Mouse (Mus musculus) brain, adult 2 months (tissue): ENCODE measurements around the gene Idh2.

Experiments
- DNase-seq: peaks from one replicate; pipeline ENCODE4 v3.0.0; 2011; ENCODE audit warnings: low read depth, low spot score

The Idh2 gene

DNA sequence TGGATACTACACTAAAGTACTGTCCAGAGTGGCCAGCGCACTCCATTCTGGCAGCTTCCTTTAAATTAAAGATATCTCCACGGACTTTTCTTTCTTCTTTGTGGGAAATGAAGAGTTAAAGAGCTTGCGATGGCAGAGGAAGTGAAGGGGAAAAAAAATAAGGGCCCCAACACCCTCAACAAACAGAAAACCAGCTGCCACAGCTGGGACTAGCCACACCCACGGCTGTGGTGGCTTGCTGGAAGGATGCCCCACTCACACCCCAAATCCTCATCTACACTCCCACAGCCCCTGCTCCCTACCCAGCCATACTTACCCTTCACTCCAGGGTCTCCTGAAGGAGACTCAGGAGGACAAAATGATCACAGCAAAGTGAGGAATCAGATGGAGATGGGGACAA, 7.9 kb upstream of the Idh2 start:
- no peak for DNase-seq

DNA sequence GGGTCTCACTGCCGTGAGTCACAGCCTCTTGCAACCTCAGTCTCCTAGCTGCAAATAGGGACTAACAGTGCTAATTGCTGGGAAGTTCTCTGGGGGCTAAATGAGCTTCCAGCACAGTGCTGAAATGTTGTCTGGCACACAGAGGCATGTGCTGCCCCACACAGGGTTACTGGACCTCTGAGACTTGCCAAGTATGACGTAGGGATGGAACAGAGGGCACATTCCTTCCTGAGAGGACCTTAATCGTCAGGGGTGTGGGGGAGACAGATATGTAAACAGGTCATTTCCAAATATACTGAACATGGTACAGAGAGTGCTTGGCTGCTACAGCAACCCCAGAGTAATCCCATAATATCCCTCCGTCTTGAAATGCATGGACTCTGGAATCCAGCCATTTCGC, 5.9 kb upstream of the Idh2 start:
- no peak for DNase-seq

DNA sequence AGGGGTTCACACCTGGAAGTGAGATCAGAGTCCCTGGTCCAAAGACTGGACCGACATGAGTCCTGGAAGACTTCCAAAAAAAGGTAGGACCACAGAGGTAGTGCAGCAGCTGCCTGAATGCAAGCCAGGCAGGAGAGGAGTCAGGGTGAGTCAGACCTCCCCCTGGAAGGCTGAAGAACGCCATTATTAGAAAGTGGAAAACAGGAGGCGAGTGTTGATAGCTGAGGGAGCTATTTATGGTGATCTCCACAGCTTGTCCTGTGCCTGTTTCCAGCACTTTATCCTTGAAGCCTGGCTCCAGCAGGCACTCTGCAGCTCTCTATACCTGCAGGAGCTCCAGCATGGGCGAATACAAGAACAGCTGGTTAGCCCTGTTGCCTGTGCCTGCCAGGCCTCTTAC, 4.0 kb upstream of the Idh2 start:
- peak; percentile 86 for DNase-seq

DNA sequence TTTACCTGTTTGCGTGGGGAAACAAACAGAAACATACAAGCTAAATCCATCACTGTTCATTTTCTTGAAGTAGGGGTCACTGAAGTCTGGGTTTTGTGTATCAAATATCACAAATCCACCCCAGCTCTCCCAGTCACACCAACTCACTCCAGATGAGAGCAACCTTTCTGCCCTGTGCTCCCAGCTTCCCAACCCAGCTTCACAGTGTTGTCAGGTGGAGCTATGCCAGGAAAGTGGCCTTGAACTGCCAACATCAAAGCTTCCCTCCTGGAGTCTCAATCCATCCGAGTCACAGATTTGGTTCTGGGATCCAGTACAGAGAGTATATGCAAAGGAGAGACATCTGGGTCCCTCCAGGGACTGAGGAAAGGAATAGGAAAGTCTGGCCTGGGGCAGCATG, 966 bp upstream of the Idh2 start:
- DNase-seq: no peak

DNA sequence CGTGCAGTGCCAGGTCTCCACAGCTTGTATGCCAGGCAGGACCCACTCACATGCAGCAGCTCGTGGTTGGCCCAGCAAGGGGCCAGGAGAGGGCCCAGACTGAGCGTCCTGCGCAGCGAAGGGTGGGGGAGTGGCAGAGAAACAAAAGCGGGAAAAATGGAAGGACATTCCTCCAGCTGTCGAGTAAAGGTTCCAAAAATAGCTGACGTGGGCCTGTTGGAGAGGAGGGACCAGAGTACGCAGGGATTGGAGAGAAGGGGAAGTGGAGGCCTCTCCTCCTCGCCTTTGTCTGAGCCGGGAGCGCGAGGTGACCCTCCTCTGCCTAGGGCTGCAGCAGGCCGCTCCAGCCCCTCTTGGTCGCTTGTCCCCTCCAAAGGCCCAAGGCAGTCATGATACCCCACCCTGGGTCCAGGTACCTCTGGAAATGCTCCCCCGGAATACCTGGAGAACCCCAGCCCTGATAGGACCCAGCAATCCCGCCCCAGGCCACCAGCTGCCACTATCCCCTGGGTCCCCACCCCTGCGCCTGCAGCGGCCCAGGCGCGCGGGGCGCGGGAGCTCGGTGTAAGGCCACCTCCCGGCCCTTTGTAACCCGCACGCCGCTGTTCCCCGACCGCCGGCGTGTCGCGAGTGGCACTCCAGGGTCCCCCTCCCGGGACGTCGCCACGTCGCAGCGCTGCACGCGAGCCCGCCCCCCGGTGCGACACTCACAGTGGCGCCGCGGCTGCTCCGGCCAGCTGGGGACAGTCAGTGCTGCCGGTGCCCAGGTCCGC, 555 bp downstream of the Idh2 start:
- peak; percentile 80 for DNase-seq

DNA sequence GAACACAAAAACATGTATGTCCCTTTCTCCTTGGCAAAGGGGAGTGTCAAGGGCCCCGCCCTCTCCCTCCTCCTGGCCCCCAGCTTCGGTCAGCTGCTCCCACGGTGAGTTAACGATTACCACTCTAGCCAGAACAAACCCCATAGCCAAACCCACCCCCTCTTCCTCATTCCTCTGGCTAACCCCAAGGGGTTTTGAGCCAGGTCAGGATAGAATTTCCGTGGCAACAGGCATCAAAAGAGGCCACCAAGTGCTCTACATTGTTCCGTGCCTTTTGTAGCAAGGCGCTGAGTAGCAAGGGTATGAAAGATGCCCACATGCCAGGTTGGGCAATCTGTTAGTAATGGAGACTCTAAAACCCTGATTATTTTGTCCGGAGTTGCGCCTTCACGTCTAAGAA, 1.2 kb downstream of the Idh2 start:
- DNase-seq: no peak

DNA sequence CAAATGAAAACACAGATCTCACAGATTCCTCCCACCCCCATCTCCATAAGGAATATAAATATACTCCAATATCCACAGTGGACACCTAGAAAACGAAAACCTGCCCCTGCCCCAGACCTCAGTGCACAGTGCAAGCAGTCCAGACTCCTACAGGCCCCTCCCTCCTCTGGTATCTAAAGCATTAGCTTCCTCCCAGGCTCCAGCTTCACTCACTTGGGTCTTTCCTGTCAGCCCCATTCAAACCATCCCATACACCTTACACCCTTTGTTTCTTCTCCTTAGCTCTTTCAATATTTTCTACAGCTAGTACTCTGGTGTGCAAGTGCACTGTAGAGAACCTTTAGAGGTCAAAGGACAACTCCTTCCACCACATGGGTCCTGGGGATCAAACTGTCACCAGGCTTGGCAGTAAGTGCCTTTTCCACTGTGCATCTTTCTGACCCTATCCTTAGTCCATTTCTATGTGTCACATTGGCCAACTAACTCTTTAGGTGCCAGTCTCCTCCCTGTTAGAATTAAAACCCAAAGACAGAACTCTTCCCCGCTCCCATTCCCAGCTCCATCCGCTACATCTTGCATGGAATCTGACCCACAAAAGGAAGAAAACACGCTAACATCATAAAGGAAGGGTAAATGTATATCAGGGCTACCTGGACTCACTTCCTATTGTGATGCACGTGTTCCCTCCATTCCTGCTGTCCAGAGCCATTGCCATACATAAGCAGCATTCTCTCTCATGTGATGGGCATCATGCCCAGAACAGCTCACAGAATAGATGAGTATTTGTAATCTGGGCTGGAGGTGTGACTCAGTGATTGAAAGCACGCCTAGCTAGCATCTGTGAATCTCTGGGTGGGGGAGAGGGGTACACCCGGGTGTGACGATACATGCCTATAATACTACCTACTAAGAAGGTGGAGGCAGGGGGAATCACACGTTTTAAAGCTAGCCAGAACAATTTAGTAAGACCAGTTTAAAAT, 3.8 kb downstream of the Idh2 start:
- peak; percentile 84 for DNase-seq

DNA sequence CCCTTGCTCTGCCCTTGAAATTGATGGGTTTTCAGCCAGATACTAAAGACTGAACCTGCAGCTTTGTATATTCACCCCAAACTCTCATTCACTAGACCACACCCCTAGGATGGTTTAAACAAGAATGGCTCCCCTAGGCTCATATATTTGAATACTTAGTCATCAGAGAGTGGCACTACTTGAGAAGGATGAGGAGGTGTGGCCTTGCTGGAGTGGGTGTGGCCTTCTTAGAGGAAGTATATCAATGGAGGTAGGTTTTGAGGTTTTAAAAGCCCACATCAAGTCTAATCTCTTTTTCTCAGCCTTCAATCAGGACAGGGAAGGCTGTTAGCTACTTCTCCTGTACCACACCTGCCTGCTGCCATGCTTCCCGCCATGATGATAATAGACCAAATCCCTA, 8.8 kb downstream of the Idh2 start:
- no peak for DNase-seq

DNA sequence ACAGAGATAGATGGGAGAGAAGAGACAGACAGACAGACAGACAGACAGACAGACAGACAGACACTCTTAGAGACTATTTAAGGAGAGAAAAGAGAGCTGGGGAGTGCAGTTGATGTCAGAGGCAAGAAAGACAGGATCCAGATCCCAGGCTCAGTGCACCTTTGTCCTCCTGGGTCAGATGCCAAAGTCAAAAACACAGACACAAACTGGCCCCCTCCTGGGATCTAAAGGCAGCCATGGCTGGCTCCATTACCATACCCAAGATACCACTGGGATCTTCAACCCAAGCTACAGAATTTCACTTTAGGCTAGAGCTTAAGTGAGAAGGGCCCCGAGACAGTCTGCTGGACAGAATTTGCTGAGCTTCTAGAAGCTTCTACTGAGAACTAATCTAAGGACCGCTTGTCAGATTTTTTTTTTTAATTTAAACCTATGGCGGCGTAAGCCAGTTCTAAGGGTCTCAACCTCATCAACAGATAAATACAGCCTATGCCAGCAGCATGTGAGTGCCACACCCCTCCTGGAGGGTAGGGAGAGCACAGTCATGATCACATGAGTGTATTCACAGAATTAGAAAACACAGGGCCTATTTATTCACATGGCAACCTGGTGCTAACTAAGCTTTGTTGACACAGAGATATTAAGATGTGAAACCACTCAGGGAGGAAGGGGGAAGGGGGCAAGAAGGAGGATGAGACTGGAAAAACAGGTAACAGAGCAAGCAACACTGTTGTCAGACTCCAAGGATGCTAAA, 9.4 kb downstream of the Idh2 start:
- no peak for DNase-seq

DNA sequence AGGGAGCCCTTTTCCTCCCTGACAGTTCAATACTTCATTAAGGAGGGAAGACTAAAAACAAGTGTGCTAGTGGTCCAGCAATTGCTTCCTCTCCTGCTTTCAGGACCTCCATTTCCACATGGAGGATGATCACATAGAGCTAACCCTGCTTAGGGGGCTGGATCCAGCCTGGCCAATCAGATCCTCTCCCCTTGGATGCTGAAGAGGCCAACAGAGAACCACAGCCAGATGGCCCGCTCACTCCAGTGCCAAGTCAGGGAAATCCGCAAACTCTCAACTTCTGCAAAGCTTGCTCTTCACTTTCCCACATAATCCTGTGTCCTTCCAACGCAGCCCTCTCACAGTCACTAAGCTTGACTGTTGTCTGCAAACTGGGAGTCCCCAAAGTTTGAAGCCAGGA, 11.9 kb downstream of the Idh2 start:
- peak; percentile 57 for DNase-seq

DNA sequence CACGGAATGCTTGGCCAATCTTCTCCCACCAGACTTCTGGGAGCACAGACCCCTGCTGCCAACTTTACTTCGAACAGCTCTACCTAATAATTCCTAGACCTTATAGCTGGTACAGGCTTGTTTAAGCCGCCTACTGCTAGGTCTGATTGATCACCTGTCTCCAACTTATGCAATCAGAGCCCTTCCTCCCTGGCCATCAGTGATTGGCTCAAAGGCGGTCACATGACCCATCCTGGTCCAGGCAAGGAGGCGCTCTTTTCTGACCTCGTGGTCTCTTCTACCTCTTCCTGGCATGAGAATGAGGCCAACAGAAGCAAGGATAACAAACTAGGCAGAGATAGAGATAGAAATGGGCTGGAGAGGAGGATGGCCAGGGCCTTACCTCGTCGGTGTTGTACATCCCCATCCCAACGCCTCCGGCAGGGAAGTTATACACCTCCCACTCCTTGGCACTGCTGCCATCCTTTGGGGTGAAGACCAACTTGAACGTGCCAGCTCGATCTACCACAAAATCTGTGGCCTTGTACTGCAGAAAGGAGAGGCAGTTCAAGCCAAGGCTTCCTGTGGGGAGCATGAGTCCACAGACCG, 16.7 kb downstream of the Idh2 start:
- DNase-seq: no peak

DNA sequence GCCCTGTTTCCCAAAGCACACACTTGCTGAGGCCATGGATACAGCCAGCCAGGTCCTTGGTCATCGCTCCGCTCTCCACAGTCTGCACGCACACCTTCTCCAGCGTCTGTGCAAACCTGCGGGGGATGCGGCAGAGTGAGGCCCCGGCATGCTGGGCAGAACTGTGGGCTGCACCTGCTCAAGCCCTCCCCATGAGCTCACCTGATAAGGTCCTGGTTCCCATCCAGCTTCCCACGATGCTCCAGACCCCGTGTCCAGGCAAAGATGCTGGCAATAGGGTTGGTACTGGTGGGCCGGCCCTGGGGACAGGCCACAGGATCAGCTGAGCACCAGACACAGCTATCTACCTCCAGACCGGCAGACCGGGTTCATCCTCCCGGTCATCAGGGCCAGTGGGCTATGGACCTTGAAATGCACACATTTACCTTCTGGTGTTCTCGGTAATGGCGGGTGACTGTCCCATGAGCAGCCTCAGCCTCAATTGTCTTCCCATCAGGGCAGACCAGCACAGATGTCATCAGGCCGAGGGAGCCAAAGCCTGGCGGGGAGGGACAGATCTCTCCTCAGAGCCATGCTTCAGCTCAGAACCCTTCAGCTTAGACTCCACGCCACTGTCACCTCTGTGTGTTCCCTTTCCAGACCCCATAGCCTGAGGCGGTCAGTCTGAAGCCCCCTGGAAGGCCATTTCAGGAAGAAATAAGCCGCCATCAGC, 19.4 kb downstream of the Idh2 start:
- DNase-seq: no peak

DNA sequence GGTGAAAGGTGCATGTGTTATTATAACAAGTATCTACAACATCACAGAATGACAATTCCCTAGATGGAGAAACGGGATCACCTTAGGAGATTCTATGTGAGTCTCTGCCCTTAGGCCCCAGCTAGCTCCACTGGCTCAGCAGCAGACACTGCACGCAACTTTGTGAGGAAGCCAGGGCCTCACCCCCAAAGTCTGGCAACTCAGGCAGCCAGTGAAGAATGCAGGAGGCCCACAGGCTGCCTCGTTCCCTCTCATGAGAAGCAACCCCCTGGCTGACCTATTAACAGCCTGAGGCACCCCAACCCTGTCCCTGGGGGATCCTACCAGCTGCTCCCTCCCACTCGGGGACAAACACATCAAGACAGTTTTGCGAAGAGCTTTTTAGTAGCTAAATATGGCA, 20.7 kb downstream of the Idh2 start:
- no peak for DNase-seq

DNA sequence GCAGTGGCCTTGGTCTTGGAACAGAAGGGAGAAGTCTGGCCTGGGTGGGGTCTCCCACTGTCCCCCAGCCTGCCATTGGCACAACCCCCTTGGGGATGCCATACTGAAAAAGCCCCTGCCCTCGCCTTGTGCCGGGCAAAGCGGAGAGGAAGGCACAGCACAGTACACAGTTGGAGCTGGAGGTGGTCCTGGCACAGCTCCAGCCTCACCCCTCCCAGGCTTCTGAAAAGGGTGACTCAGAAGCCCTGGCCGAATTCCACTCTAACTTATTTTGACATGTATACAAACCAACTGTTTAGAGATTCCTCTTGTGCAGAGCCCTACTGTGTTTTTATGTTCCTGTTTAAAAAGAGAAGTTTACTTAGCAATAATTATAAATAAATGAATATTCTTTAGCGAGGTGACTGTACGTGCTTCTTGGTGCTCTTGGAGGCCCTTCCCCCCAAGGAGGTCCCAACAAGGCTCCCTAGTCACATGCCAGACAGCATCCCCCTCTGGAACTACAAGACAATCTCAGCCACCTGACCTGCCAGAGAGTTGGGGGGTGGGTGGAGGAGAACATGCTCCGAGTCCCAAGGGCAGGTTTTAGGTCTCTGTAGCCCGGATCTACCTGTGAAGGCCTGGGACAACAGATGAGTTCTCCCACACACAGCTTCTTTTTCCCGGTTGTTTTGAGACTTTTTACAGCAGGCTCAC, 22.7 kb downstream of the Idh2 start:
- peak; percentile 90 for DNase-seq

DNA sequence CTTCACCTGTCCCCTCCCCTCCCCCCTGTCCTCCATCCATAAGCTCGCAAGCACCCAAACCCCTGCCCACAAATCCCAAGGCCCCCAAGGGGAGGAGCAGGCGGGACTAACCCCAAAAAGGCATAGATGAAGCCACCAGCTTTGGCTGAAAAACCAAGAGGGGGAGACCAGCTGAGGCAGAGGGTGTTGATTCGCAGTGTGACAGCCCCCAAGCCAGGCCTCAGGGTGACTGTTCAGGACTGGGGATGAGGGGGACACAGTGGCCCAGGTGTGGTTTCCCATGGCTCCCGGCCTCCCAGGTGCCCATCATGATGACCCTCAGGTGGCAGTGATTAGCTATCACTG, 23.4 kb downstream of the Idh2 start:
- no peak for DNase-seq

DNA sequence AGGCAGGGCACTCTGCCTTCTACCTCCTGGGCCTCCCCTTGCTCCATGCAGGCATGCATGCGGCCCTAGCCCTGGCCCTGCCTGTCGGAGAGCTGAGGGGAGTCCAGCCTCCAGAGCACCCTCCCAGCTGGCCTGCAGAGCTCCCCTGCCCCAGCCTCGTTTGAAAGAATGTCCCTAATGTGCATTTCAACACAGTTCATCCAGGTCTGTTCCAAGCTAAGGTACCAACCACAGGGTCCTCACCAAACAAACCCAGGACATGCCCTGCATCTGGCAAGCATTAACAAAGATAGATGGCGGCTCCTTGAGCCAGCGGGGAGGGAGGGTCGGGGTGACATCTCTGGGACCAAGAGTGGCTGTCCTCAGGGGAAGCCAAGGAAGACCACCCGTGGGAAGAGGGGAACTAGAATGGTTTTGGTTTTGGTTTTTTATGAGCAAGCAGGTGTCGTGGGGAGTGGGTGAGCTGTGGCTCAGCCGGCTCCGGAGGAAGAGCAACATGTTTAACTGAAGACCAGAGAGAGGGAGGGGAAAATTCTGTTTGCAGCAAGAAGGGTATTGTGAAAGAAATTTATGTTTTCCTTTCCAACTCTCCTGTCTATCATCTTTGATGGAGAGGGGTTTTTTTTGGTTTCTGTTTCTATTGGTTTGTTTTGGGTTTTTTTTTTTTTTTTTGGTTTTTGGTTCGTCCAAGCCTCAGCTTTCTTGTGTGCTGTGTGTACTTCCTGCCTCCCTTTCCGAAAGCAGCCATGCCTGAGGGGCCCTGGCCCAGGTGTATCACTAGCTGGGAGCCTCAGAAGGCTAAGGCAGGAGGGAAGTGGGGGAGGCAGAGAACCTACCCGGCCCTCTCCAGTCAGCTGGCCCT, 24.0 kb downstream of the Idh2 start:
- no peak for DNase-seq

DNA sequence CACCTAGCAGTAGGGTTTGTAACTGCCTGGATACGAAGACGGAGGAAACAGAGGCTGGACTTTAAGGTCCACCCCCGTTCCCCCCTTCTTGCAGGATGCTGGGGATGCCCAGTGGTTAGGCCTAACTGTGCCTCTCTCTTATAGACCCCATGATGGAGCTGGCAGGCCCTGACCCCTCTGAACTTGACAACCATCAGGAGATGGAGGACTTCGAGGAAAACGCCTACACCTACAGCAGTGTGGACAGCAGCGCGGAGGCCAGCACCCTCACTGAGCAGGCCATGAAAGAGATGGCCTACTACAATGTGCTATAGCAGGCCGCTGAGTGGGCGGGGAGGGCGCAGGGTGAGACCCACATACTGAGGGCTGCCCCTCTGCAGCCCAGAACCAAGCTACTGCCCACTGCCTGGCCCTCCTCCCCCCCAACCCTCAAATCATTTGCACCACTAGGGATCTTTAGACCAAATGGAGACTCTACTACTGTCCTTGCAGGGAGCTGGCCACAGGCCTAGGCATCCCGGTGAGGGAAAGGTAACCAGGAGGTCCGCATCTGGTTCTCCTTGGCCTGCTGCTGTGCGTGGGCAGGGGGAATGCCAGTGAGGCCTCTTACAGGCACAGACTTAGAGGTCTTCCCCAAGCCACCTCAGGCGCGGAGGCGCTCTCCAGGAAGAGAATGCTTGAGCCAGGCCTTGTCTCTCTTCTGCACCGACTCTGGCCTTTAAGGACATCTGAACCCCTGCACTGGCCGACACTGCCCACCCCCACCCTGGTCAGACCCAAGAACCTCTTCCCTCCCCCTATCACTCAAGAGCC, 24.8 kb downstream of the Idh2 start:
- no peak for DNase-seq

DNA sequence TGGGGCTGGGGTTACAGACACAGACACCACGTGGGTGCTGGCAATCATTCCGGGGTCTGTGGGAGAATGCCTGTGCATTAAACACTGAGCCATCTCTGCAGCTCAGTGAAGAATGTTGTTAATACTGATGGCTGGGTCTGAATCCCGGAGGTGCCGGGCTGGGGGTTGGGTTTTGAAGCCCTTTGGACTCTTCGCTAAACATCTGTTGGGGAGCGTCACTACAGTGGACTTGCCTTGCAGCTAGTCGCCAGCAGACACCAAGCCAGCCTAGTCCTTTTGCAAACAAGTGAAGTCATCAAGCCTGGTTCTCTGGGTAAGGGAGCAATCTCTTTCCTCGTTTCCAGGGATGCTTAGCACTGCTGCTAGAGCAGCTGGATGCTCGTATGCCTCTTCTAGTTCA, 27.0 kb downstream of the Idh2 start:
- DNase-seq: no peak
